Mouse (Mus musculus) thymus, adult 2 months (tissue): ENCODE measurements around the gene Pfkfb4.

Experiments
- CTCF ChIP-seq: fragments of 200-500 bp; IDR thresholded peaks from 2 replicates; pipeline ENCODE4 v1.5.1; 2012; ENCODE audit warnings: mild to moderate bottlenecking, control low read depth, low read length, moderate library complexity, borderline replicate concordance; ENCODE audit not compliant: control insufficient read depth, poor library complexity, insufficient read depth; ENCODE audit errors: extremely low read depth
- POLR2A ChIP-seq: fragments of 200-500 bp; IDR thresholded peaks from 2 replicates; pipeline ENCODE4 v1.6.1; 2012; ENCODE audit warnings: mild to moderate bottlenecking, low read length, control low read depth, moderate library complexity; ENCODE audit not compliant: control insufficient read depth, poor library complexity, insufficient read depth; ENCODE audit errors: extremely low read depth

- TF ChIP-seq CTCF (no peak), POLR2A (no peak)
These were observed 63.1 kb downstream of the Pfkfb4 start for GRCm38 (mm10) chr9:109054712-109055111.
